Mouse (Mus musculus): ENCODE measurements around the gene Mrpl43.

Mrpl43 gene

GRCm38 (mm10) chr19:45007425-45008191, 1.4 kb upstream of the Mrpl43 start:
- DNase-seq (ENCODE audit: low read depth, low spot score), result no peak

GRCm38 (mm10) chr19:45007021-45007420, 779 bp upstream of the Mrpl43 start:
- DNase-seq (ENCODE audit: low read depth, low spot score), result no peak

GRCm38 (mm10) chr19:45005444-45005843, 798 bp downstream of the Mrpl43 start, which contains the start of gene Twnk:
Gene Twnk, plus strand, starts transcription at chr19:45005663.
- DNase-seq (ENCODE audit: low read depth, low spot score), result peak; percentile 92

GRCm38 (mm10) chr19:45003740-45004516, 2.3 kb downstream of the Mrpl43 start:
- DNase-seq (ENCODE audit: low read depth, low spot score), result no peak

GRCm38 (mm10) chr19:45002301-45002700, 3.9 kb downstream of the Mrpl43 start:
- DNase-seq (ENCODE audit: low read depth, low spot score), result no peak

- peak; percentile 43 for DNase-seq (ENCODE audit: low read depth, low spot score)
These were observed 6.6 kb downstream of the Mrpl43 start for GRCm38 (mm10) chr19:44999647-45000046.

- DNase-seq (ENCODE audit: low read depth, low spot score), result no peak
These were observed 8.5 kb downstream of the Mrpl43 start for GRCm38 (mm10) chr19:44997786-44998185.

GRCm38 (mm10) chr19:44992712-44993111, 13.5 kb downstream of the Mrpl43 start:
- DNase-seq (ENCODE audit: low read depth, low spot score), result no peak

GRCm38 (mm10) chr19:44992246-44992645, 14.0 kb downstream of the Mrpl43 start:
- DNase-seq (ENCODE audit: low read depth, low spot score), result no peak

GRCm38 (mm10) chr19:44991031-44991430, 15.2 kb downstream of the Mrpl43 start:
- DNase-seq (ENCODE audit: low read depth, low spot score), result no peak

- DNase-seq (ENCODE audit: low read depth, low spot score), result no peak
These were observed 16.4 kb downstream of the Mrpl43 start for GRCm38 (mm10) chr19:44989567-44990495.

- DNase-seq (ENCODE audit: low read depth, low spot score), result peak; percentile 42
These were observed 17.2 kb downstream of the Mrpl43 start, which contains the start of gene Sema4g for GRCm38 (mm10) chr19:44988831-44989566. Gene Sema4g, plus strand, starts transcription at chr19:44989101.

- no peak for DNase-seq (ENCODE audit: low read depth, low spot score)
These were observed 17.9 kb downstream of the Mrpl43 start for GRCm38 (mm10) chr19:44988321-44988720.

- no peak for DNase-seq (ENCODE audit: low read depth, low spot score)
These were observed 18.4 kb downstream of the Mrpl43 start for GRCm38 (mm10) chr19:44987851-44988250.

GRCm38 (mm10) chr19:44987004-44987403, 19.2 kb downstream of the Mrpl43 start:
- DNase-seq (ENCODE audit: low read depth, low spot score), result no peak

GRCm38 (mm10) chr19:44985159-44985988, 20.9 kb downstream of the Mrpl43 start:
- DNase-seq (ENCODE audit: low read depth, low spot score), result no peak

GRCm38 (mm10) chr19:44984420-44984819, 21.8 kb downstream of the Mrpl43 start:
- DNase-seq (ENCODE audit: low read depth, low spot score), result no peak

GRCm38 (mm10) chr19:44983366-44983765, 22.9 kb downstream of the Mrpl43 start:
- no peak for DNase-seq (ENCODE audit: low read depth, low spot score)

GRCm38 (mm10) chr19:44982477-44983115, 23.6 kb downstream of the Mrpl43 start:
- DNase-seq (ENCODE audit: low read depth, low spot score), result no peak

Data from A20 (cell line).